7 mouse cellular contexts compared by ENCODE assay signal in genomic region chr6:56796232-56796631, GRCm38 (mm10). TPM values are rescaled to one million over a fixed set of nuclear protein-coding genes. Genes with fewer than 3 reads are reported as not detected.
DNase-seq lines count a peak whose midpoint lies in the region; ATAC-seq and TF ChIP-seq lines count a peak whose summit lies in the region.

No protein-coding gene starts in this region.

- no peaks in the 10 kb centered on the region for H3K36me3 ChIP-seq in lung, postnatal 0 days (ENCODE audit: insufficient read depth, low read length)
- peaks cover 28% of the 10 kb centered on the region for H3K36me3 ChIP-seq in forebrain, embryonic 10.5 days (replicated peaks)
- H3K36me3 ChIP-seq in limb, embryonic 13.5 days, result no peaks in the 10 kb centered on the region; the same call in 1 of the 2 replicates
- H3K36me3 ChIP-seq in stomach, embryonic 15.5 days, result no peaks in the 10 kb centered on the region

- TF ChIP-seq EP300 in lung, postnatal 0 days (IDR thresholded peaks at IDR 0.05), result no peak

- no peak for ATAC-seq in lung, postnatal 0 days
- ATAC-seq in limb, embryonic 13.5 days (ENCODE audit: low FRiP score, low read depth), result no peak
- ATAC-seq in stomach, embryonic 15.5 days (ENCODE audit: insufficient read depth, low FRiP score, low read depth), result no peak
- no peak for ATAC-seq in monocyte, adult 5-6 weeks (replicated peaks; ENCODE audit: insufficient number of reproducible peaks, low FRiP score, low TSS enrichment, poor library complexity, severe bottlenecking)

- WGBS in lung, postnatal 0 days, result under 1% methylated on average over 8 of the region's 8 CpGs
- WGBS in forebrain, embryonic 10.5 days, result 18% methylated on average over 8 of the region's 8 CpGs
- 10% methylated on average over 8 of the region's 8 CpGs for WGBS in limb, embryonic 13.5 days
- WGBS in stomach, embryonic 15.5 days, result 2% methylated on average over 8 of the region's 8 CpGs

- TF ChIP-seq CTCF in lung, postnatal 0 days (IDR thresholded peaks at IDR 0.05), result no peak

- H3K27ac ChIP-seq in lung, postnatal 0 days (ENCODE audit: low read length), result peak overlapping the region; percentile 100
- peak overlapping the region; percentile 99 for H3K27ac ChIP-seq in forebrain, embryonic 10.5 days
- H3K27ac ChIP-seq in limb, embryonic 13.5 days, result no peak overlapping the region; the same call in 1 of the 2 replicates
- H3K27ac ChIP-seq in stomach, embryonic 15.5 days, result peak overlapping the region; percentile 100

- H3K4me2 ChIP-seq in lung, postnatal 0 days (replicated peaks; ENCODE audit: low read depth, low read length), result peak overlapping the region; percentile 87
- H3K4me2 ChIP-seq in limb, embryonic 13.5 days (replicated peaks), result peak overlapping the region; percentile 81
- peak overlapping the region; percentile 80 for H3K4me2 ChIP-seq in stomach, embryonic 15.5 days

- H3K4me3 ChIP-seq in lung, postnatal 0 days (ENCODE audit: low read depth, low read length), result peak overlapping the region; percentile 95
- H3K4me3 ChIP-seq in forebrain, embryonic 10.5 days, result peak overlapping the region; percentile 79
- H3K4me3 ChIP-seq in limb, embryonic 13.5 days, result peak overlapping the region; percentile 83
- H3K4me3 ChIP-seq in stomach, embryonic 15.5 days (replicated peaks), result peak overlapping the region; percentile 83

- DNase-seq in lung, postnatal 0 days (ENCODE audit: low spot score), result peak; percentile 17
- no peak for DNase-seq in lung, postnatal 14 days
- no peak for DNase-seq in forebrain, embryonic 10.5 days (ENCODE audit: extremely low spot score, low spot score)
- no peak for DNase-seq in cerebellum, postnatal 4 days (ENCODE audit: low spot score in 2 of 2)

- peak overlapping the region; percentile 96 for H3K9ac ChIP-seq in lung, postnatal 0 days (replicated peaks; ENCODE audit: low read depth)
- peak overlapping the region; percentile 92 for H3K9ac ChIP-seq in limb, embryonic 13.5 days
- H3K9ac ChIP-seq in stomach, embryonic 15.5 days, result peak overlapping the region; percentile 92

- H3K27me3 ChIP-seq in lung, postnatal 0 days (replicated peaks; ENCODE audit: insufficient read depth, low read length), result no peaks in the 10 kb centered on the region
- no peaks in the 10 kb centered on the region for H3K27me3 ChIP-seq in forebrain, embryonic 10.5 days (ENCODE audit: poor library complexity, severe bottlenecking)
- no peaks in the 10 kb centered on the region for H3K27me3 ChIP-seq in limb, embryonic 13.5 days
- H3K27me3 ChIP-seq in stomach, embryonic 15.5 days (replicated peaks), result no peaks in the 10 kb centered on the region

- H3K4me1 ChIP-seq in lung, postnatal 0 days (ENCODE audit: insufficient read depth, low read depth, low read length), result peaks cover 13% of the 10 kb centered on the region; the same call in 1 of the 2 replicates
- H3K4me1 ChIP-seq in forebrain, embryonic 10.5 days, result peaks cover 27% of the 10 kb centered on the region
- H3K4me1 ChIP-seq in limb, embryonic 13.5 days, result peaks cover 25% of the 10 kb centered on the region
- H3K4me1 ChIP-seq in stomach, embryonic 15.5 days, result peaks cover 11% of the 10 kb centered on the region; the same call in 1 of the 2 replicates

- H3K9me3 ChIP-seq in lung, postnatal 0 days (ENCODE audit: low read length), result no peaks in the 10 kb centered on the region
- 0 out of 2 replicates have a peak, but pooled peaks cover 6% of the 10 kb centered on the region for H3K9me3 ChIP-seq in forebrain, embryonic 10.5 days
- no peaks in the 10 kb centered on the region for H3K9me3 ChIP-seq in limb, embryonic 13.5 days
- no peaks in the 10 kb centered on the region for H3K9me3 ChIP-seq in stomach, embryonic 15.5 days

RNA-seq across cellular contexts. Expression of gene Kbtbd2, which starts 1.4 kb away (rescaled TPM):
- polyA plus RNA-seq in lung, postnatal 0 days (2015; fragmentation: Nextera tagmentation; extraction: Ambion mirVana), result 20.5 and 21.5 TPM in 2 replicates
- 34.6 and 37.3 TPM in 2 replicates for polyA plus RNA-seq in forebrain, embryonic 10.5 days (2016; fragmentation: Nextera tagmentation; extraction: Ambion mirVana)
- polyA plus RNA-seq in limb, embryonic 13.5 days (2015; fragmentation: Nextera tagmentation; extraction: Ambion mirVana), result 28.0 and 30.5 TPM in 2 replicates
- 26.1 and 27.6 TPM in 2 replicates for polyA plus RNA-seq in stomach, embryonic 15.5 days (2015; fragmentation: Nextera tagmentation; extraction: Ambion mirVana)
- total RNA-seq in monocyte, adult 5-6 weeks (2017), result 75.5 to 79.5 TPM (median 77.3 TPM) in 3 replicates

RNA-seq across cellular contexts. Expression of gene Fkbp9, which starts 35.6 kb away (rescaled TPM):
- polyA plus RNA-seq in lung, postnatal 0 days (2015; fragmentation: Nextera tagmentation; extraction: Ambion mirVana), result 130 and 134 TPM in 2 replicates
- 58.4 and 63.8 TPM in 2 replicates for polyA plus RNA-seq in forebrain, embryonic 10.5 days (2016; fragmentation: Nextera tagmentation; extraction: Ambion mirVana)
- polyA plus RNA-seq in limb, embryonic 13.5 days (2015; fragmentation: Nextera tagmentation; extraction: Ambion mirVana), result 181 and 185 TPM in 2 replicates
- 145 and 153 TPM in 2 replicates for polyA plus RNA-seq in stomach, embryonic 15.5 days (2015; fragmentation: Nextera tagmentation; extraction: Ambion mirVana)
- 0.29 to 1.2 TPM (median 0.32 TPM) in 3 replicates for total RNA-seq in monocyte, adult 5-6 weeks (2017)
